Mouse (Mus musculus): ENCODE data around the gene Wrap53. TPM values are rescaled to one million over a fixed set of nuclear protein-coding genes. Genes with fewer than 3 reads are reported as not detected.
"Not testable (repeated sequence)": the region's sequence is repeated elsewhere in the genome, so short reads cannot be mapped to it uniquely, and the experiment has no call there.

Gene Wrap53
- polyA plus RNA-seq, 1 experiment: not detected

- Histone ChIP-seq H3K27ac (ENCODE audit: insufficient read depth, low read depth, low read length) (no peak overlapping the region), H3K4me3 (ENCODE audit: insufficient read depth, low read depth, low read length) (no peak overlapping the region), H3K4me1 (ENCODE audit: control insufficient read depth, insufficient read depth, low read length) (peaks cover 58% of the 10 kb centered on the region)
- no peak for TF ChIP-seq POLR2A (IDR thresholded peaks at IDR 0.05; ENCODE audit: insufficient read depth, low read depth, low read length)
- TF ChIP-seq CTCF (IDR thresholded peaks at IDR 0.05; ENCODE audit: insufficient read depth, low read depth, low read length): no peak
- WGBS: 14% methylated on average over 14 of the region's 14 CpGs
These were observed 27.3 kb downstream of the Wrap53 start for GRCm38 (mm10) chr11:69552622-69553340.

GRCm38 (mm10) chr11:69551310-69551709 lies 28.7 kb downstream of the Wrap53 start:
- no peak overlapping the region for H3K27ac ChIP-seq (ENCODE audit: insufficient read depth, low read depth, low read length)
- WGBS: 80% methylated on average over 4 of the region's 4 CpGs
- no peak overlapping the region for H3K4me3 ChIP-seq (ENCODE audit: insufficient read depth, low read depth, low read length)
- TF ChIP-seq CTCF (IDR thresholded peaks at IDR 0.05; ENCODE audit: insufficient read depth, low read depth, low read length): no peak
- TF ChIP-seq POLR2A (IDR thresholded peaks at IDR 0.05; ENCODE audit: insufficient read depth, low read depth, low read length): no peak
- peaks cover 52% of the 10 kb centered on the region for H3K4me1 ChIP-seq (ENCODE audit: control insufficient read depth, insufficient read depth, low read length)

GRCm38 (mm10) chr11:69549060-69549656 lies 30.9 kb downstream of the Wrap53 start, which contains the start of gene Dnah2:
TSS of gene Dnah2 (minus strand) at chr11:69549110.
- Histone ChIP-seq H3K4me1 (ENCODE audit: control insufficient read depth, insufficient read depth, low read length) (peaks cover 47% of the 10 kb centered on the region), H3K4me3 (ENCODE audit: insufficient read depth, low read depth, low read length) (no peak within 1 kb of the TSS), H3K27ac (ENCODE audit: insufficient read depth, low read depth, low read length) (no peak within 1 kb of the TSS)
- TF ChIP-seq POLR2A (IDR thresholded peaks at IDR 0.05; ENCODE audit: insufficient read depth, low read depth, low read length) (no peak), CTCF (IDR thresholded peaks at IDR 0.05; ENCODE audit: insufficient read depth, low read depth, low read length) (no peak)
- 49% methylated on average over 12 of the region's 12 CpGs for WGBS

GRCm38 (mm10) chr11:69547071-69547470 lies 33.0 kb downstream of the Wrap53 start:
- TF ChIP-seq POLR2A (IDR thresholded peaks at IDR 0.05; ENCODE audit: insufficient read depth, low read depth, low read length): no peak
- TF ChIP-seq CTCF (IDR thresholded peaks at IDR 0.05; ENCODE audit: insufficient read depth, low read depth, low read length): peak; percentile 36; the same call in 1 of the 2 replicates
- peaks cover 42% of the 10 kb centered on the region for H3K4me1 ChIP-seq (ENCODE audit: control insufficient read depth, insufficient read depth, low read length)
- H3K27ac ChIP-seq (ENCODE audit: insufficient read depth, low read depth, low read length): peak overlapping the region; percentile 91
- WGBS: under 1% methylated on average over 15 of the region's 15 CpGs
- peak overlapping the region; percentile 44 for H3K4me3 ChIP-seq (ENCODE audit: insufficient read depth, low read depth, low read length)

- peaks cover 42% of the 10 kb centered on the region for H3K4me1 ChIP-seq (ENCODE audit: control insufficient read depth, insufficient read depth, low read length)
- H3K4me3 ChIP-seq (ENCODE audit: insufficient read depth, low read depth, low read length): peak overlapping the region; percentile 44
- peak overlapping the region; percentile 18 for H3K27ac ChIP-seq (ENCODE audit: insufficient read depth, low read depth, low read length)
- under 1% methylated on average over 44 of the region's 44 CpGs for WGBS
- TF ChIP-seq CTCF (IDR thresholded peaks at IDR 0.05; ENCODE audit: insufficient read depth, low read depth, low read length) (peak; percentile 83), POLR2A (IDR thresholded peaks at IDR 0.05; ENCODE audit: insufficient read depth, low read depth, low read length) (peak; percentile 26; the same call in 1 of the 2 replicates)
These were observed 33.5 kb downstream of the Wrap53 start for GRCm38 (mm10) chr11:69546423-69547053.

- H3K27ac ChIP-seq (ENCODE audit: insufficient read depth, low read depth, low read length): peak overlapping the region; percentile 18
- H3K4me3 ChIP-seq (ENCODE audit: insufficient read depth, low read depth, low read length): peak overlapping the region; percentile 44
- 9% methylated on average over 7 of the region's 7 CpGs for WGBS
- no peak for TF ChIP-seq CTCF (IDR thresholded peaks at IDR 0.05; ENCODE audit: insufficient read depth, low read depth, low read length)
- TF ChIP-seq POLR2A (IDR thresholded peaks at IDR 0.05; ENCODE audit: insufficient read depth, low read depth, low read length): no peak
- H3K4me1 ChIP-seq (ENCODE audit: control insufficient read depth, insufficient read depth, low read length): peaks cover 42% of the 10 kb centered on the region
These were observed 34.1 kb downstream of the Wrap53 start for GRCm38 (mm10) chr11:69545957-69546356.

- H3K27ac ChIP-seq (ENCODE audit: insufficient read depth, low read depth, low read length): peak overlapping the region; percentile 42
- H3K4me1 ChIP-seq (ENCODE audit: control insufficient read depth, insufficient read depth, low read length): peaks cover 32% of the 10 kb centered on the region
- whole genome bisulfite sequencing: 14% methylated on average over 3 of the region's 3 CpGs
These were observed 36.5 kb downstream of the Wrap53 start for GRCm38 (mm10) chr11:69543598-69543997.

GRCm38 (mm10) chr11:69541741-69542140 lies 38.3 kb downstream of the Wrap53 start:
- 45% methylated on average over 3 of the region's 3 CpGs for WGBS
- H3K4me3 ChIP-seq (ENCODE audit: insufficient read depth, low read depth, low read length); H3K27ac ChIP-seq (ENCODE audit: insufficient read depth, low read depth, low read length): not testable (repeated sequence)
- H3K4me1 ChIP-seq (ENCODE audit: control insufficient read depth, insufficient read depth, low read length): peaks cover 18% of the 10 kb centered on the region

More at GRCm38 (mm10) chr11:69543598-69543997, 36.5 kb downstream of the Wrap53 start:
- TF ChIP-seq POLR2A (IDR thresholded peaks at IDR 0.05; ENCODE audit: insufficient read depth, low read depth, low read length) (no peak), CTCF (IDR thresholded peaks at IDR 0.05; ENCODE audit: insufficient read depth, low read depth, low read length) (no peak)
- no peak overlapping the region for H3K4me3 ChIP-seq (ENCODE audit: insufficient read depth, low read depth, low read length)

- Histone ChIP-seq H3K4me3 (ENCODE audit: insufficient read depth, low read depth, low read length) (no peak overlapping the region), H3K27ac (ENCODE audit: insufficient read depth, low read depth, low read length) (no peak overlapping the region), H3K4me1 (ENCODE audit: control insufficient read depth, insufficient read depth, low read length) (peaks cover 11% of the 10 kb centered on the region)
- WGBS: 92% methylated on average over 2 of the region's 2 CpGs
- TF ChIP-seq POLR2A (IDR thresholded peaks at IDR 0.05; ENCODE audit: insufficient read depth, low read depth, low read length) (no peak), CTCF (IDR thresholded peaks at IDR 0.05; ENCODE audit: insufficient read depth, low read depth, low read length) (no peak)
These were observed 39.4 kb downstream of the Wrap53 start for GRCm38 (mm10) chr11:69540700-69541099.
